Mouse (Mus musculus): ENCODE data around the gene Plekha5. TPM values are rescaled to one million over a fixed set of nuclear protein-coding genes. Genes with fewer than 3 reads are reported as not detected.

Plekha5 gene
- total RNA-seq, 1 experiment, result 26.1 TPM

GRCm38 (mm10) chr6:140515550-140515949 lies 91.7 kb downstream of the Plekha5 start:
- no peaks in the 10 kb centered on the region for H3K9me3 ChIP-seq (ENCODE audit: control insufficient read depth, insufficient read depth, low read depth, low read length)
- DNase-seq (ENCODE audit: low read depth, low spot score), result no peak
- no peak overlapping the region for H3K27ac ChIP-seq (ENCODE audit: insufficient read depth, low read depth, low read length, poor library complexity, severe bottlenecking)
- no peak for TF ChIP-seq CHD2 (IDR thresholded peaks at IDR 0.05; ENCODE audit: low read depth, low read length)
- no peak for TF ChIP-seq ZC3H11A (IDR thresholded peaks at IDR 0.05; ENCODE audit: borderline replicate concordance, low read depth, low read length)
- no peak for TF ChIP-seq HCFC1 (IDR thresholded peaks at IDR 0.05; ENCODE audit: borderline replicate concordance, insufficient read depth, low read length)
- TF ChIP-seq MAFK (IDR thresholded peaks at IDR 0.05; ENCODE audit: insufficient read depth, low read depth, low read length), result no peak
- no peak for TF ChIP-seq ZNF384 (IDR thresholded peaks at IDR 0.05; ENCODE audit: low read depth, low read length)
- in situ Hi-C loops (cut with MboI; ENCODE audit: low sequenced_read_pairs in 2 of 2, unreplicated experiment in 2 of 2), result no loop called here
- peaks cover 0 to 14% of the 10 kb centered on the region in 2 experiments; a peak in 2 of 4 replicates for H3K4me1 ChIP-seq (ENCODE audit: control insufficient read depth in 2 of 2, insufficient read depth in 2 of 2, low read length in 2 of 2, poor library complexity in 1 of 2)
- H3K9ac ChIP-seq (ENCODE audit: insufficient read depth, low read depth, low read length, poor library complexity, severe bottlenecking), result no peak overlapping the region
- H3K36me3 ChIP-seq (ENCODE audit: control insufficient read depth, insufficient read depth, low read length, poor library complexity, severe bottlenecking), result no peaks in the 10 kb centered on the region
- H3K4me3 ChIP-seq (ENCODE audit: insufficient read depth in 1 of 2, low read depth in 1 of 2, low read length in 2 of 2, poor library complexity in 1 of 2, severe bottlenecking in 1 of 2), result no peak overlapping the region

- no peak overlapping the region for H3K27ac ChIP-seq (ENCODE audit: insufficient read depth, low read depth, low read length, poor library complexity, severe bottlenecking)
- peaks cover 3 to 15% of the 10 kb centered on the region in 2 experiments; a peak in 3 of 4 replicates for H3K4me1 ChIP-seq (ENCODE audit: control insufficient read depth in 2 of 2, insufficient read depth in 2 of 2, low read length in 2 of 2, poor library complexity in 1 of 2)
- no peak for TF ChIP-seq MAFK (IDR thresholded peaks at IDR 0.05; ENCODE audit: insufficient read depth, low read depth, low read length)
- no peak for TF ChIP-seq ZNF384 (IDR thresholded peaks at IDR 0.05; ENCODE audit: low read depth, low read length)
- TF ChIP-seq ZC3H11A (IDR thresholded peaks at IDR 0.05; ENCODE audit: borderline replicate concordance, low read depth, low read length), result no peak
- TF ChIP-seq HCFC1 (IDR thresholded peaks at IDR 0.05; ENCODE audit: borderline replicate concordance, insufficient read depth, low read length), result no peak
- TF ChIP-seq CHD2 (IDR thresholded peaks at IDR 0.05; ENCODE audit: low read depth, low read length), result no peak
- no peak for DNase-seq (ENCODE audit: low read depth, low spot score)
- no peak overlapping the region for H3K4me3 ChIP-seq (ENCODE audit: insufficient read depth in 1 of 2, low read depth in 1 of 2, low read length in 2 of 2, poor library complexity in 1 of 2, severe bottlenecking in 1 of 2)
- no peak overlapping the region for H3K9ac ChIP-seq (ENCODE audit: insufficient read depth, low read depth, low read length, poor library complexity, severe bottlenecking)
- H3K36me3 ChIP-seq (ENCODE audit: control insufficient read depth, insufficient read depth, low read length, poor library complexity, severe bottlenecking), result no peaks in the 10 kb centered on the region
- in situ Hi-C loops (cut with MboI; ENCODE audit: low sequenced_read_pairs in 2 of 2, unreplicated experiment in 2 of 2), result no loop called here
- no peaks in the 10 kb centered on the region for H3K9me3 ChIP-seq (ENCODE audit: control insufficient read depth, insufficient read depth, low read depth, low read length)
Measured at GRCm38 (mm10) chr6:140516202-140516601, 92.3 kb downstream of the Plekha5 start.

- Histone ChIP-seq H3K27ac (ENCODE audit: insufficient read depth, low read depth, low read length, poor library complexity, severe bottlenecking) (no peak overlapping the region), H3K4me3 (ENCODE audit: insufficient read depth in 1 of 2, low read depth in 1 of 2, low read length in 2 of 2, poor library complexity in 1 of 2, severe bottlenecking in 1 of 2) (no peak overlapping the region), H3K9me3 (ENCODE audit: control insufficient read depth, insufficient read depth, low read depth, low read length) (no peaks in the 10 kb centered on the region), H3K4me1 (ENCODE audit: control insufficient read depth in 2 of 2, insufficient read depth in 2 of 2, low read length in 2 of 2, poor library complexity in 1 of 2) (peaks cover 3 to 15% of the 10 kb centered on the region in 2 experiments; a peak in 3 of 4 replicates), H3K36me3 (ENCODE audit: control insufficient read depth, insufficient read depth, low read length, poor library complexity, severe bottlenecking) (no peaks in the 10 kb centered on the region), H3K9ac (ENCODE audit: insufficient read depth, low read depth, low read length, poor library complexity, severe bottlenecking) (no peak overlapping the region)
- in situ Hi-C loops (cut with MboI; ENCODE audit: low sequenced_read_pairs in 2 of 2, unreplicated experiment in 2 of 2), result no loop called here
- TF ChIP-seq ZC3H11A (IDR thresholded peaks at IDR 0.05; ENCODE audit: borderline replicate concordance, low read depth, low read length), result peak; percentile 68; the same call in 1 of the 2 replicates
- TF ChIP-seq HCFC1 (IDR thresholded peaks at IDR 0.05; ENCODE audit: borderline replicate concordance, insufficient read depth, low read length), result no peak
- peak; percentile 41 for DNase-seq (ENCODE audit: low read depth, low spot score)
Measured at GRCm38 (mm10) chr6:140517188-140517587, 93.3 kb downstream of the Plekha5 start.

- peaks cover 3 to 15% of the 10 kb centered on the region in 2 experiments; a peak in 3 of 4 replicates for H3K4me1 ChIP-seq (ENCODE audit: control insufficient read depth in 2 of 2, insufficient read depth in 2 of 2, low read length in 2 of 2, poor library complexity in 1 of 2)
Measured at GRCm38 (mm10) chr6:140519019-140519418, 95.2 kb downstream of the Plekha5 start.

More at GRCm38 (mm10) chr6:140519019-140519418, 95.2 kb downstream of the Plekha5 start:
- TF ChIP-seq ZC3H11A (IDR thresholded peaks at IDR 0.05; ENCODE audit: borderline replicate concordance, low read depth, low read length), result no peak
- no peak for TF ChIP-seq MAFK (IDR thresholded peaks at IDR 0.05; ENCODE audit: insufficient read depth, low read depth, low read length)
- no peak for TF ChIP-seq CHD2 (IDR thresholded peaks at IDR 0.05; ENCODE audit: low read depth, low read length)
- TF ChIP-seq HCFC1 (IDR thresholded peaks at IDR 0.05; ENCODE audit: borderline replicate concordance, insufficient read depth, low read length), result no peak
- TF ChIP-seq ZNF384 (IDR thresholded peaks at IDR 0.05; ENCODE audit: low read depth, low read length), result no peak
- in situ Hi-C loops (cut with MboI; ENCODE audit: low sequenced_read_pairs in 2 of 2, unreplicated experiment in 2 of 2), result no loop called here
- H3K9ac ChIP-seq (ENCODE audit: insufficient read depth, low read depth, low read length, poor library complexity, severe bottlenecking), result no peak overlapping the region
- no peak overlapping the region for H3K27ac ChIP-seq (ENCODE audit: insufficient read depth, low read depth, low read length, poor library complexity, severe bottlenecking)
- H3K9me3 ChIP-seq (ENCODE audit: control insufficient read depth, insufficient read depth, low read depth, low read length), result no peaks in the 10 kb centered on the region
- no peaks in the 10 kb centered on the region for H3K36me3 ChIP-seq (ENCODE audit: control insufficient read depth, insufficient read depth, low read length, poor library complexity, severe bottlenecking)
- H3K4me3 ChIP-seq (ENCODE audit: insufficient read depth in 1 of 2, low read depth in 1 of 2, low read length in 2 of 2, poor library complexity in 1 of 2, severe bottlenecking in 1 of 2), result no peak overlapping the region
- DNase-seq (ENCODE audit: low read depth, low spot score), result no peak

All from ES-E14 (cell line).